Mouse (Mus musculus) stomach, embryonic 16.5 days (tissue): ENCODE results near the gene Sp6. TPM values are rescaled to one million over a fixed set of nuclear protein-coding genes. Genes with fewer than 3 reads are reported as not detected.

Source experiments
- ATAC-seq: fragments of 200-750 bp; cut with Nextera tagmentation; 2 replicates; pipeline ENCODE4 v1.8.0; 2017; ENCODE audit warnings: moderate number of reproducible peaks, moderate TSS enrichment; ENCODE audit not compliant: insufficient read depth, low FRiP score
- H3K27ac ChIP-seq: fragments of 300-500 bp; sonication (generic); 2 replicates; pipeline ENCODE4 v1.5.1; 2014; ENCODE audit warnings: low read length
- H3K27me3 ChIP-seq: fragments of 300-500 bp; sonication (generic); 2 replicates; pipeline ENCODE4 v1.6.1; 2014; ENCODE audit warnings: low read length, control low read depth, mixed read lengths; ENCODE audit not compliant: control insufficient read depth, insufficient read depth
- H3K36me3 ChIP-seq: fragments of 300-500 bp; sonication (generic); 2 replicates; pipeline ENCODE4 v1.6.1; 2014; ENCODE audit warnings: low read length; ENCODE audit not compliant: control insufficient read depth, insufficient read depth
- H3K4me1 ChIP-seq: fragments of 300-500 bp; sonication (generic); 2 replicates; pipeline ENCODE4 v1.6.1; 2014; ENCODE audit warnings: low read length, control low read depth, mixed read lengths; ENCODE audit not compliant: control insufficient read depth, insufficient read depth
- H3K4me2 ChIP-seq: fragments of 300-500 bp; sonication (generic); 2 replicates; pipeline ENCODE4 v1.6.1; 2014; ENCODE audit warnings: low read depth, low read length, mixed read lengths
- H3K4me3 ChIP-seq: fragments of 300-500 bp; sonication (generic); replicated peaks from 2 replicates; pipeline ENCODE4 v1.5.1; 2014; ENCODE audit warnings: mild to moderate bottlenecking, low read length
- H3K9ac ChIP-seq: fragments of 300-500 bp; sonication (generic); 2 replicates; pipeline ENCODE4 v1.6.1; 2014; ENCODE audit warnings: low read length
- H3K9me3 ChIP-seq: fragments of 300-500 bp; sonication (generic); replicated peaks from 2 replicates; pipeline ENCODE4 v1.6.1; 2016; ENCODE audit warnings: low read length, control low read depth; ENCODE audit not compliant: control insufficient read depth
- WGBS: fragments of 180-500 bp; shearing (Covaris S2); extraction: QIAGEN DNeasy Blood & Tissue Kit; methylation state at CpG from one replicate; pipeline ENCODE4 v1.1.7; 2014; 5-methylcytosine and 5-hydroxymethylcytosine counted together
- polyA plus RNA-seq: library from polyadenylated mRNA; unstranded; fragments of >200 nt; fragmentation: Nextera tagmentation; extraction: Ambion mirVana; gene quantifications from 2 replicates; pipeline ENCODE4 v1.2.1, GENCODE M21; 2015

Sp6 gene
- polyA plus RNA-seq, 1 experiment from 2014 or later, result 6.1 TPM

DNA sequence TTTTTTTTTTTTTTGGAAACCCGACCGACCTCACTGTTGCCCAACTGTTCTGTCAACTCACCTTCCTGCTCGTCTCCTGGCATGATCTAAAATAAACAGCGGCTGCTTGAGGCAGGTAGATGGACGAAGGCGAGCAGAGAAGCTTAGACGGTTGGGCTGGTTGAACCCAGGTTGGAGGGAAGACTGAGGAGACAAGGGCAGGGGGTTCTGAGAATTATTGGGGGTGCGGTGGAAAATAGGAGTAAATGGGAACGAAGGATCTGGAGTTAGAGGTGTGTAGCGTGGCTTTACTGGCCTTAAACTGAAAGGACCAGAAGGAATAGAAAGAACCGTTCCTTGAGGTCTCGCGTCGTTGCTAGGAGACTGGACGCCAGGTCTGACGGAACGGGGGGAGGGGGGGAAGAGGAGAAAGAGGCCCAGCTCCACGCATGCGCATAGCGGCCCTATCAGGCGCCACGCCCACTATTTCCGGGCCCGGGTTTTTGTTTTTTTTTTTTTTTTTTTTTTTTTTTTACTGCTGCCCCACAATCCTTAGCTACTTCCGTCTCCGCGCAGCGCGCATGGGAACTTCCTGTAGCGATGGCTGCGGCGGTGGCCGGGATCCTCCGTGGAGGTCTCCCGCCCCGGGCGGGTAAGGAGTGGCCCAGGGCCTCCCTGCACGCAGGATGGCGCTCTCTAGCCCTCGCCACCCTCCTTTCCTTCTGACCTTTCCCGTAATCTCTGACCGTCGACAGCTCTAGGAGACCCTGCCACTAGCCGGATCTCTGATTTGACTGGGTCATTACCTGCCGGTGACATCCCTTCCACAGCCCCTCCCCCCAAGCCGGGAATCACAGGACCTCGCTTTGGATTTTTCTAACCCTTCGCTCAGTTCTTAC, 28.1 kb downstream of the Sp6 start, which contains the start of the genes Lrrc46 and Mrpl10:
Gene Lrrc46 (minus strand): TSS at position 386 of the 878 bp plus-strand sequence.
Gene Mrpl10 (plus strand): TSS at position 539 of the 878 bp plus-strand sequence.
- H3K27me3 ChIP-seq, result no peaks in the 10 kb centered on the region
- under 1% methylated on average over 48 of the region's 48 CpGs for WGBS
- H3K9me3 ChIP-seq, result no peaks in the 10 kb centered on the region
- peak within 1 kb of the TSS; percentile 86 for H3K9ac ChIP-seq
- peak within 1 kb of the TSS; percentile 76 for H3K4me3 ChIP-seq
- H3K36me3 ChIP-seq, result peaks cover 9% of the 10 kb centered on the region; the same call in 1 of the 2 replicates
- peaks cover 10% of the 10 kb centered on the region for H3K4me1 ChIP-seq
- H3K27ac ChIP-seq, result peak within 1 kb of the TSS; percentile 68
- peak within 1 kb of the TSS; percentile 98 for H3K4me2 ChIP-seq
- ATAC-seq, result peak; percentile 88

DNA sequence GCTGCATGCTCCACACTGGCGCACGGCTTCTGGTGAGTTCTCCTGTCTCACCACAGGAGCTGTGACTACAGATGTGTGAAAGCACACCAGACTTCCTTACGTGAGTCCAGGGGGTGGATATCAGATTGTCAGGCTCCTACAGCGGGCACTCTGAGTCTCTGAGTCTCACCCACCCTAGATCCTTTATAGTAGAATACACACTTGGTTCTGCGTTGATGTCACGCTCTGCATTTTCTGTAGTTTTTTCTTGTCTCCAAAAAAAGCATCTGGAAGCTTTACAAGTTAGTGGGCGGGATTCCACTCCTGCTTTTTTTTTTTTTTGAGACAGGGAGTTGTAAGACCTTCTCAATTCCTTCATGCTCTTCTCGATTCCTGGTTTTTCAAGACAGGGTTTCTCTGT, 31.7 kb downstream of the Sp6 start:
- WGBS, result 93% methylated on average over 8 of the region's 8 CpGs
- Histone ChIP-seq H3K9me3 (no peaks in the 10 kb centered on the region), H3K9ac (no peak overlapping the region), H3K4me1 (peaks cover 10% of the 10 kb centered on the region), H3K27me3 (no peaks in the 10 kb centered on the region), H3K36me3 (peaks cover 9% of the 10 kb centered on the region; the same call in 1 of the 2 replicates), H3K27ac (no peak overlapping the region), H3K4me2 (no peak overlapping the region), H3K4me3 (no peak overlapping the region)
- ATAC-seq, result no peak

- Histone ChIP-seq H3K4me3 (no peak overlapping the region), H3K9me3 (no peaks in the 10 kb centered on the region), H3K36me3 (peaks cover 9% of the 10 kb centered on the region; the same call in 1 of the 2 replicates), H3K4me1 (peaks cover 13% of the 10 kb centered on the region), H3K27me3 (no peaks in the 10 kb centered on the region), H3K4me2 (no peak overlapping the region), H3K27ac (no peak overlapping the region), H3K9ac (no peak overlapping the region)
- ATAC-seq, result no peak
- WGBS, result 77% methylated on average over 7 of the region's 7 CpGs
Measured at GRCm38 (mm10) chr11:97045861-97046260, 32.7 kb downstream of the Sp6 start.

GRCm38 (mm10) chr11:97048090-97048650, 35.0 kb downstream of the Sp6 start:
- peaks cover 9% of the 10 kb centered on the region; the same call in 1 of the 2 replicates for H3K36me3 ChIP-seq
- no peak for ATAC-seq

GRCm38 (mm10) chr11:97049492-97050085, 36.4 kb downstream of the Sp6 start:
- H3K9me3 ChIP-seq, result no peaks in the 10 kb centered on the region
- no peak overlapping the region for H3K27ac ChIP-seq
- 72% methylated on average over 6 of the region's 6 CpGs for WGBS
- no peak for ATAC-seq
- no peak overlapping the region for H3K4me3 ChIP-seq
- H3K36me3 ChIP-seq, result peaks cover 15% of the 10 kb centered on the region; the same call in 1 of the 2 replicates
- H3K9ac ChIP-seq, result no peak overlapping the region
- no peaks in the 10 kb centered on the region for H3K27me3 ChIP-seq
- H3K4me1 ChIP-seq, result peaks cover 22% of the 10 kb centered on the region
- no peak overlapping the region for H3K4me2 ChIP-seq

More at GRCm38 (mm10) chr11:97048090-97048650, 35.0 kb downstream of the Sp6 start:
- Histone ChIP-seq H3K4me2 (no peak overlapping the region), H3K9me3 (no peaks in the 10 kb centered on the region), H3K9ac (no peak overlapping the region), H3K4me3 (no peak overlapping the region), H3K4me1 (peaks cover 22% of the 10 kb centered on the region), H3K27me3 (no peaks in the 10 kb centered on the region), H3K27ac (no peak overlapping the region)
- 78% methylated on average over 8 of the region's 8 CpGs for WGBS

GRCm38 (mm10) chr11:97050216-97050943, 37.2 kb downstream of the Sp6 start, which contains the start of gene Osbpl7:
Gene Osbpl7 (plus strand): TSS chr11:97050628.
- H3K4me1 ChIP-seq, result peaks cover 22% of the 10 kb centered on the region
- H3K4me3 ChIP-seq, result peak within 1 kb of the TSS; percentile 76
- peak within 1 kb of the TSS; percentile 86 for H3K9ac ChIP-seq
- peak; percentile 79 for ATAC-seq
- no peaks in the 10 kb centered on the region for H3K27me3 ChIP-seq
- H3K9me3 ChIP-seq, result no peaks in the 10 kb centered on the region
- WGBS, result 6% methylated on average over 18 of the region's 18 CpGs
- peak within 1 kb of the TSS; percentile 92 for H3K4me2 ChIP-seq
- H3K36me3 ChIP-seq, result peaks cover 14% of the 10 kb centered on the region; the same call in 1 of the 2 replicates
- peak within 1 kb of the TSS; percentile 72 for H3K27ac ChIP-seq

GRCm38 (mm10) chr11:97050944-97051586, 37.9 kb downstream of the Sp6 start:
- Histone ChIP-seq H3K36me3 (peaks cover 8% of the 10 kb centered on the region; the same call in 1 of the 2 replicates), H3K4me1 (peaks cover 22% of the 10 kb centered on the region), H3K27me3 (no peaks in the 10 kb centered on the region), H3K27ac (peak overlapping the region; percentile 72), H3K9ac (peak overlapping the region; percentile 86), H3K9me3 (no peaks in the 10 kb centered on the region), H3K4me3 (peak overlapping the region; percentile 76), H3K4me2 (peak overlapping the region; percentile 92)
- ATAC-seq, result no peak
- WGBS, result 16% methylated on average over 13 of the region's 13 CpGs

- Histone ChIP-seq H3K4me3 (peak overlapping the region; percentile 76), H3K9ac (peak overlapping the region; percentile 86; the same call in 1 of the 2 replicates), H3K36me3 (peaks cover 11% of the 10 kb centered on the region; the same call in 1 of the 2 replicates), H3K4me2 (peak overlapping the region; percentile 92), H3K9me3 (no peaks in the 10 kb centered on the region), H3K27me3 (no peaks in the 10 kb centered on the region), H3K27ac (no peak overlapping the region), H3K4me1 (peaks cover 22% of the 10 kb centered on the region)
- ATAC-seq, result peak; percentile 73
- 16% methylated on average over 11 of the region's 11 CpGs for WGBS
Measured at GRCm38 (mm10) chr11:97052219-97052646, 39.0 kb downstream of the Sp6 start.
